Mouse (Mus musculus): ENCODE results near the gene Ptar1. TPM values are rescaled to one million over a fixed set of nuclear protein-coding genes. Genes with fewer than 3 reads are reported as not detected.

The Ptar1 gene
- total RNA-seq, 2 experiments from 2014 or later, result 32.6 to 40.2 TPM

- intact Hi-C loops (cut with DNase I), result no loop called here
- no peak for DNase-seq (ENCODE audit: low spot score in 2 of 2)
Measured at GRCm38 (mm10) chr19:23746506-23746905, 59.3 kb downstream of the Ptar1 start.

- intact Hi-C loops (cut with DNase I), result loop anchor here (5.0 to 10.0 kb wide), 5 partner anchors 100 to 212 kb away; no protein-coding TSS in a partner anchor
- no peak for DNase-seq (ENCODE audit: low spot score in 2 of 2)
Measured at GRCm38 (mm10) chr19:23757011-23757410, 69.8 kb downstream of the Ptar1 start.

- intact Hi-C loops (cut with DNase I), result loop anchor here (1.0 to 10.0 kb wide), 6 partner anchors 71 to 213 kb away; partner anchors contain the start of gene Ptar1
- peak; percentile 94 to 95 for DNase-seq (ENCODE audit: low spot score in 2 of 2)
Measured at GRCm38 (mm10) chr19:23757961-23758553, 70.8 kb downstream of the Ptar1 start.

GRCm38 (mm10) chr19:23758554-23759321, 71.5 kb downstream of the Ptar1 start, which contains the start of gene Apba1:
Gene Apba1 (plus strand): TSS chr19:23758887.
- DNase-seq (ENCODE audit: low spot score in 2 of 2), result peak; percentile 80 to 87
- intact Hi-C loops (cut with DNase I), result loop anchor here (1.0 to 10.0 kb wide), 6 partner anchors 71 to 214 kb away; partner anchors contain the start of gene Ptar1

GRCm38 (mm10) chr19:23759322-23759945, 72.2 kb downstream of the Ptar1 start:
- no peak for DNase-seq (ENCODE audit: low spot score in 2 of 2)
- intact Hi-C loops (cut with DNase I), result loop anchor here (5.0 to 10.0 kb wide), 5 partner anchors 98 to 215 kb away; no protein-coding TSS in a partner anchor

GRCm38 (mm10) chr19:23763371-23763770, 76.1 kb downstream of the Ptar1 start:
- DNase-seq (ENCODE audit: low spot score in 2 of 2), result no peak
- intact Hi-C loops (cut with DNase I), result no loop called here

GRCm38 (mm10) chr19:23764051-23764450, 76.8 kb downstream of the Ptar1 start:
- DNase-seq (ENCODE audit: low spot score in 2 of 2), result no peak
- intact Hi-C loops (cut with DNase I), result no loop called here

- intact Hi-C loops (cut with DNase I), result no loop called here
- DNase-seq (ENCODE audit: low spot score in 2 of 2), result no peak
Measured at GRCm38 (mm10) chr19:23768864-23769263, 81.6 kb downstream of the Ptar1 start.

- DNase-seq (ENCODE audit: low spot score in 2 of 2), result no peak
- intact Hi-C loops (cut with DNase I), result no loop called here
Measured at GRCm38 (mm10) chr19:23770494-23771423, 83.5 kb downstream of the Ptar1 start.

GRCm38 (mm10) chr19:23771971-23772370, 84.7 kb downstream of the Ptar1 start:
- intact Hi-C loops (cut with DNase I), result no loop called here
- DNase-seq (ENCODE audit: low spot score in 2 of 2), result no peak

- intact Hi-C loops (cut with DNase I), result no loop called here
- no peak for DNase-seq (ENCODE audit: low spot score in 2 of 2)
Measured at GRCm38 (mm10) chr19:23775356-23775755, 88.1 kb downstream of the Ptar1 start.

GRCm38 (mm10) chr19:23779130-23779529, 91.9 kb downstream of the Ptar1 start:
- no peak for DNase-seq (ENCODE audit: low spot score in 2 of 2)
- intact Hi-C loops (cut with DNase I), result no loop called here

GRCm38 (mm10) chr19:23780105-23780504, 92.9 kb downstream of the Ptar1 start:
- intact Hi-C loops (cut with DNase I), result no loop called here
- DNase-seq (ENCODE audit: low spot score in 2 of 2), result no peak

Other genes starting within 250 kb of the Ptar1 start
- gene Mamdc2, start 239.0 kb upstream of the Ptar1 start, total RNA-seq (2021), result under 1 TPM; 0.93 to 0.99 TPM
- 1 to 10 TPM; 1.1 to 2.5 TPM for gene 1700028P14Rik, start 34.6 kb upstream of the Ptar1 start, total RNA-seq (2021)
- gene Apba1, start 71.5 kb downstream of the Ptar1 start, total RNA-seq (2021), result 100 to 1,000 TPM; 120 to 138 TPM